Mouse (Mus musculus): Measurements from ENCODE around the gene Slc31a2.

DNA sequence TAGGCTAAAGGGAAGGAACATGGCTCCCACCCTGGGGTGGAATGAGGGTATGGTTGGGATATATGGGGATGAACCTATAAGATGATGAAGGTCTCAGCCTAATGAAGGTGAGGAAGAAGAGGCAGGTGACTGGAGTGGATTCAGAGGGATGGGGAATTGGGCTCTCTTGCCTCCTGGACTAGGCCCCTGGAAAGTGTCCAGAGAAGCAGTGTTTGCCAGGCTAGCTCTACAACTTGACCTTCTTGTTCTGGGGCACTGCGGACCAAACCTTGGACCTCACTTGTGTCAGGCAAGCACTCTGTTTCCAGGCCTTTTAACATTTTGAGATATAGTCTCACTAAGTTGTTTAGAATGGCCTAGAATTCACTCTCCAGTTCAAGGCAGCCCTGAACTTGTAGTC is 32.4 kb downstream of the Slc31a2 start:
- TF ChIP-seq CTCF (IDR thresholded peaks at IDR 0.05; ENCODE audit: insufficient read depth, low read length) (no peak), POLR2A (IDR thresholded peaks at IDR 0.05; ENCODE audit: borderline replicate concordance, extremely low read depth, low read depth, low read length) (no peak)

Measured in lung, adult 2 months (tissue).